Mouse (Mus musculus): Measurements from ENCODE around the gene C330007P06Rik. TPM values are rescaled to one million over a fixed set of nuclear protein-coding genes. Genes with fewer than 3 reads are reported as not detected.

C330007P06Rik gene
- total RNA-seq (2023), result 10 to 100 TPM; 23.0 to 24.8 TPM

DNA sequence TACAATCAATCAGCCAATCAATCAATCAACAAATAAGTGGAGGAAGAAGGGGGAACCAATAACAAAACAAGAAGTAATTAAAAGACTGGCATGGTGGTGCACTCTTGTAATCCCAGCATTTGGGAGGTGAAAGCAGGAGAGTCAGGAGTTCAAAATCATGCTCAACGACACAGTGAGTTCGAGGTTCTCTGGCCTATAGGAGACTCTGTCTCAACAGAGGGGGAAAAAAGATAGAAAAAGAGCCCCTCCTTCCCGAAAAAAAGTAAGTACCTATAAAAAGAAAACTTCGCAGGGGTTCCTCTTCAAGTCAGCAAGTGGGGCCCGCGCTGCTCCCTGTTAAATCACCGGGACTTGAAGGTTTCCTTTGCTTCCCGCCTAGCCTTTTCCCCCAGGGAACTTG lies at the start of gene C330007P06Rik, which contains the start of gene Ube2a:
TSS of gene C330007P06Rik (minus strand) at position 347 of the 400 bp plus-strand sequence.
TSS of gene Ube2a (plus strand) at position 136 of the 400 bp plus-strand sequence.

DNA sequence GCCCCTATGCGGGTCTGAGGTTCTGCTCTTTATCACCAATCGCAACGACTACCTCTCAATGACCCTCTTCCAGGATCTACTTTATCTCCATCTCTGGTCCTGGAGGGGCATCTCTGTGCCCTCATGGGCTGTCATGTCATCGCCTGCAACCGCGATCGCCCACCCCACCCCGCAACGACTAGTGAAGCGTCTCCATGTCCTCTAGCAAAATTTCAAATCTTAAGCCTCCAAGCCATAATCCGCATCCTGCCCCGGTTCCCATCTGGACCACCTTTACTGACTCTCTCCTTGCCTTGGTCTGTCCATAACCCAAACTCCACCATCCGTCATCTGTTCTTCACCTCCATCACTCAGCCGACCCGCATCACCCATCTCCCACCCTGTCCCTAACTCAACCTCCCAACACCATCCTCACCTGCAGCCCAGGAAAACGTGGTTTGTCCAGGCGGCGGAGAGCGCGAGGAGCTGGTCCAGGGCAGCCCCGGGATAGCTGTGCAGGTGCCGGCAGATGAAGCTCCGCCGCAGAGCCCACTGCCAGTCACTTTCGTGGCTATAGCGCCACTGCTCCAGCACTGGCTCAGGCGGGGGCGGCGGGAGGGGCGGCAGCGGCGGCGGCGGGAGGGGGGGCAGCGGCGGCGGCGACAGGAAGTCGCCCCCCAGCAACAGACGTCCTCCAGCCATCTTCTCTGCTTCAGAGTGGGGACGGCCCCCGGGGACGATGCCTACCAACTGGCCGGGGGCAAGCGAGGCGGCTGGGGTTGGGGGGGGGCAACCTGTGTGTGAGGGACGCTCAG lies 28.6 kb upstream of the C330007P06Rik start, which contains the start of gene Nkrf:
TSS of gene Nkrf (minus strand) at position 579 of the 794 bp plus-strand sequence.

DNA sequence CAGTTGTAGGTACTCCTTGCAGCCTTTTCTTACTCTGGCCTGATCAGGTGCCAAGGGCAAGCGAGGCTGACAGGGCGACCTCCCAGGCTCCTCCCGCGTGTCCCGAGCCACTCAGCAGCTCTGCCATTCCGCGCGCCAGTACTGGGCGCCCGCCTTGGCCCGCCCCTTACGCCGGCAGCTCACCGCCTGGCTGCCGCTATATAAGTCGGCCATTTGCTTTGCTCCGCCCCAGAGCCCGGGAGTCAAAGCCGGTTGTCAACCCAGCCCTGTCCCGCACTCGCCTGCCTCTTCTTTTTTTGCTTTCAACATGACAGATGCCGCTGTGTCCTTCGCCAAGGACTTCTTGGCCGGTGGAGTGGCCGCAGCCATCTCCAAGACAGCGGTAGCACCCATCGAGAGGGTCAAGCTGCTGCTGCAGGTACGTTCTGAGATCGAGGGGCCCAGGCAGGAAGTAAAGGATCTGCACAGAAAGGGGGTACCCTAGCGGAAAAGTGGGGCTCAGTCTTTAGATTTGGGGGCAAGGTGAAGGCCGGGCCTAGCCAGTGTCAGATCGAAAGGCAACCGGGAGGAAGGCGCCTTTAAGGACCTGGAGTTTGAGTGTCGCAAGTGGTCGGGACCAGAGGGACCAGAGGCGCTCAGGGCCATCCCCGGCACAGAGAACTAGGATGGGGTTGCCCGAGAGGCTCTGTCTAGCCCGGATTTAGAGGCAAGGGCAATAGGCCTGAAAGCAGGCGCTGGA lies 78.3 kb downstream of the C330007P06Rik start, which contains the start of gene Slc25a5:
TSS of gene Slc25a5 (plus strand) at position 228 of the 739 bp plus-strand sequence.

Other genes starting within 250 kb of the C330007P06Rik start
- 1 to 10 TPM in 1 of 2 experiments, under 1 TPM in 1; 0.68 to 1.4 TPM for gene Akap17b, start 228.7 kb downstream of the C330007P06Rik start, total RNA-seq (2023)
- 1 to 10 TPM; 1.9 to 2.2 TPM for gene Slc25a43, start 130.5 kb downstream of the C330007P06Rik start, total RNA-seq (2023)
- 100 to 1,000 TPM; 318 to 354 TPM for gene Slc25a5, start 78.5 kb downstream of the C330007P06Rik start, total RNA-seq (2023)
- 10 to 100 TPM; 55.4 to 61.6 TPM for gene Ube2a, start 211 bp downstream of the C330007P06Rik start, total RNA-seq (2023)
- gene Nkrf, start 28.8 kb upstream of the C330007P06Rik start, total RNA-seq (2023), result 1 to 10 TPM; 3.0 to 3.3 TPM
- gene Sept6, start 117.7 kb upstream of the C330007P06Rik start, total RNA-seq (2023), result 10 to 100 TPM; 23.0 to 23.9 TPM
- gene Sowahd, start 174.7 kb upstream of the C330007P06Rik start, total RNA-seq (2023), result not detected
- gene Rpl39, start 211.3 kb upstream of the C330007P06Rik start, total RNA-seq (2023), result 100 to 1,000 TPM; 412 to 421 TPM
- gene Upf3b, start 236.2 kb upstream of the C330007P06Rik start, total RNA-seq (2023), result 10 to 100 TPM; 14.7 to 18.5 TPM